Mouse (Mus musculus): ENCODE results near the gene Pdilt.

Pdilt gene

GRCm38 (mm10) chr7:119490041-119490780 lies 33.1 kb downstream of the Pdilt start:
- DNase-seq: no peak

- no peak for DNase-seq
Measured at GRCm38 (mm10) chr7:119486683-119487082, 36.6 kb downstream of the Pdilt start.

GRCm38 (mm10) chr7:119484154-119484553 lies 39.1 kb downstream of the Pdilt start:
- DNase-seq: no peak

GRCm38 (mm10) chr7:119479256-119479655 lies 44.0 kb downstream of the Pdilt start, which contains the start of gene Umod:
Umod (minus strand) TSS chr7:119479282.
- no peak for DNase-seq

GRCm38 (mm10) chr7:119476500-119477389 lies 46.5 kb downstream of the Pdilt start:
- DNase-seq: no peak

- no peak for DNase-seq
Measured at GRCm38 (mm10) chr7:119459185-119459584, 64.1 kb downstream of the Pdilt start, which contains the start of gene Gp2. Gp2 (minus strand) TSS chr7:119459285.

GRCm38 (mm10) chr7:119454192-119454591 lies 69.1 kb downstream of the Pdilt start:
- no peak for DNase-seq

GRCm38 (mm10) chr7:119443849-119444248 lies 79.4 kb downstream of the Pdilt start:
- DNase-seq: peak; percentile 29

GRCm38 (mm10) chr7:119441938-119442337 lies 81.4 kb downstream of the Pdilt start:
- no peak for DNase-seq
